ENCODE assay signal across 15 mouse cellular contexts in the genomic region with DNA sequence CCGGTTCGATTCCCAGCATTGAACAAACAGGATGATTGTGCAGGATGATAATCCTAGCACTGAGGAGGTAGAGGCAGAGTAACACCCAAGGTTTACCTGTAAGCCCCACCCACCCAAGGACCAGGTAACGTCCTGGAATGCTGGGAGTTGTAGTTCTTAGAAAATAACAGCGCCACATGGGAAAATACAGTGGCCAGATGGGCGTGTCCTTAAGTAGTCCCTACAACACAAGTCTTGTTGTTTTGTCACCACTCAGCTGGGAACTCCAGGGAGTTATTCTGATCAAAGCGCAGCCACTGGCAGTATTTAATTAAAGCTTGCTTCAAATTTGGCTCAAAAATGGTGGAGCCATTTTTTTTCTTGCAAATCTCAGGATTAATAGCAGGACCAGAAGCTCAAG. TPM values are rescaled to one million over a fixed set of nuclear protein-coding genes. Genes with fewer than 3 reads are reported as not detected.
DNase-seq lines count a peak whose midpoint lies in the region; ATAC-seq and TF ChIP-seq lines count a peak whose summit lies in the region.
"Had no signal": no experiment of that assay in that cellular context is flagged by ENCODE, and none has a peak within 500 bp of the region (broad histone marks: within the 10 kb centered on the region; RNA-seq: fewer than 3 reads in every experiment).

No protein-coding gene starts in this region.

- no peak overlapping the region for H3ac ChIP-seq in myocyte (ENCODE audit: control insufficient read depth, insufficient read length)

- H3K4me2 ChIP-seq in lung, embryonic 16.5 days (ENCODE audit: low read depth, low read length): no peak overlapping the region
- H3K4me2 ChIP-seq in embryonic facial prominence, embryonic 11.5 days (ENCODE audit: low read depth, low read length): no peak overlapping the region
- H3K4me2 ChIP-seq in myocyte (ENCODE audit: low read depth): peak overlapping the region; percentile 62
- H3K4me2 ChIP-seq: midbrain, embryonic 15.5 days; neural tube, embryonic 12.5 days; stomach, embryonic 15.5 days had no signal

- no peaks in the 10 kb centered on the region for H3K79me2 ChIP-seq in myocyte (ENCODE audit: control insufficient read depth, insufficient read depth)
- no peaks in the 10 kb centered on the region for H3K79me2 ChIP-seq in heart, adult 2 months (replicated peaks; ENCODE audit: control insufficient read depth, insufficient read depth, low read length)

- no peak for TF ChIP-seq EP300 in heart, adult 2 months (IDR thresholded peaks at IDR 0.05; ENCODE audit: insufficient read depth, low read depth, low read length)

- TF ChIP-seq POLR2A in myocyte (IDR thresholded peaks at IDR 0.05; ENCODE audit: insufficient read length, low read depth): no peak
- TF ChIP-seq POLR2A in heart, adult 2 months (IDR thresholded peaks at IDR 0.05; ENCODE audit: insufficient read depth, low read depth, low read length): no peak

- H3K36me3 ChIP-seq in lung, embryonic 16.5 days (ENCODE audit: control insufficient read depth, insufficient read depth, low read length): no peaks in the 10 kb centered on the region
- no peaks in the 10 kb centered on the region for H3K36me3 ChIP-seq in embryonic facial prominence, embryonic 11.5 days (replicated peaks; ENCODE audit: control insufficient read depth, insufficient read depth, low read depth, low read length)
- no peaks in the 10 kb centered on the region for H3K36me3 ChIP-seq in myocyte (ENCODE audit: control insufficient read depth, insufficient read depth)
- H3K36me3 ChIP-seq in heart, adult 2 months (ENCODE audit: control insufficient read depth, insufficient read depth, low read length): no peaks in the 10 kb centered on the region
- H3K36me3 ChIP-seq: heart, embryonic 10.5 days; midbrain, embryonic 15.5 days; neural tube, embryonic 12.5 days; stomach, embryonic 15.5 days had no signal

- H3K27me3 ChIP-seq in lung, embryonic 16.5 days (ENCODE audit: control insufficient read depth, insufficient read depth, low read depth, low read length): no peaks in the 10 kb centered on the region
- H3K27me3 ChIP-seq in embryonic facial prominence, embryonic 11.5 days (ENCODE audit: control insufficient read depth, insufficient read depth, low read length): no peaks in the 10 kb centered on the region
- H3K27me3 ChIP-seq in myocyte (ENCODE audit: control insufficient read depth, insufficient read depth, insufficient read length): no peaks in the 10 kb centered on the region
- H3K27me3 ChIP-seq in heart, adult 2 months (ENCODE audit: control insufficient read depth, insufficient read depth, low read length): no peaks in the 10 kb centered on the region
- H3K27me3 ChIP-seq: midbrain, embryonic 15.5 days; neural tube, embryonic 12.5 days; stomach, embryonic 15.5 days had no signal

- TF ChIP-seq CTCF in heart, adult 2 months (IDR thresholded peaks at IDR 0.05): no peak

- no peak overlapping the region for H3K9ac ChIP-seq in lung, embryonic 16.5 days (ENCODE audit: low read length)
- H3K9ac ChIP-seq in embryonic facial prominence, embryonic 11.5 days (replicated peaks; ENCODE audit: low read length): no peak overlapping the region
- no peak overlapping the region for H3K9ac ChIP-seq in heart, adult 2 months (ENCODE audit: low read depth, low read length)
- H3K9ac ChIP-seq: midbrain, embryonic 15.5 days; neural tube, embryonic 12.5 days; stomach, embryonic 15.5 days had no signal

- H3K9me3 ChIP-seq in lung, embryonic 16.5 days (ENCODE audit: control insufficient read depth, low read length): no peaks in the 10 kb centered on the region
- H3K9me3 ChIP-seq in embryonic facial prominence, embryonic 11.5 days (replicated peaks; ENCODE audit: control insufficient read depth, low read length): no peaks in the 10 kb centered on the region
- H3K9me3 ChIP-seq: heart, embryonic 10.5 days; midbrain, embryonic 15.5 days; neural tube, embryonic 12.5 days; stomach, embryonic 15.5 days had no signal

- H3K4me3 ChIP-seq in lung, embryonic 16.5 days (ENCODE audit: low read length): no peak overlapping the region
- no peak overlapping the region for H3K4me3 ChIP-seq in embryonic facial prominence, embryonic 11.5 days (ENCODE audit: low read depth, low read length)
- no peak overlapping the region for H3K4me3 ChIP-seq in myocyte
- no peak overlapping the region for H3K4me3 ChIP-seq in heart, adult 2 months
- H3K4me3 ChIP-seq: heart, embryonic 10.5 days; midbrain, embryonic 15.5 days; neural tube, embryonic 12.5 days; stomach, embryonic 15.5 days had no signal

- peak overlapping the region; percentile 77; the same call in 1 of the 2 replicates for H3K27ac ChIP-seq in lung, embryonic 16.5 days (ENCODE audit: low read length)
- H3K27ac ChIP-seq in embryonic facial prominence, embryonic 11.5 days (replicated peaks; ENCODE audit: low read depth, low read length): no peak overlapping the region
- no peak overlapping the region for H3K27ac ChIP-seq in heart, adult 2 months
- H3K27ac ChIP-seq: midbrain, embryonic 15.5 days; neural tube, embryonic 12.5 days had no signal

- peak; percentile 48 for DNase-seq in embryo, embryonic 11 days
- DNase-seq in embryo, embryonic 9.5 days (ENCODE audit: extremely low spot score): no peak
- DNase-seq in lung, postnatal 10 days: no peak
- DNase-seq in embryonic facial prominence, embryonic 11.5 days (ENCODE audit: low spot score): peak; percentile 44
- no peak for DNase-seq in adrenal gland, postnatal 10 days
- DNase-seq in heart, adult 2 months: no peak
- DNase-seq: cerebellum, adult 2 months; thymus, postnatal 14 days had no signal

- intact Hi-C loops in heart, adult 2 months (cut with DNase I): no loop called here

- H3K4me1 ChIP-seq in lung, embryonic 16.5 days (replicated peaks; ENCODE audit: control insufficient read depth, insufficient read depth, low read length): peaks cover 16% of the 10 kb centered on the region; the same call in 1 of the 2 replicates
- H3K4me1 ChIP-seq in embryonic facial prominence, embryonic 11.5 days (ENCODE audit: control insufficient read depth, insufficient read depth, low read length): no peaks in the 10 kb centered on the region; the same call in 1 of the 2 replicates
- H3K4me1 ChIP-seq in heart, adult 2 months (ENCODE audit: control insufficient read depth, insufficient read depth, low read length): peaks cover 6% of the 10 kb centered on the region
- H3K4me1 ChIP-seq: neural tube, embryonic 12.5 days had no signal

- 66% methylated on average over 6 of the region's 6 CpGs for WGBS in lung, embryonic 16.5 days
- 49% methylated on average over 6 of the region's 6 CpGs for WGBS in embryonic facial prominence, embryonic 11.5 days
- WGBS in heart, adult 2 months: 81% methylated on average over 6 of the region's 6 CpGs

- ATAC-seq in lung, embryonic 16.5 days (ENCODE audit: low read depth): peak; percentile 24; the same call in 1 of the 2 replicates
- ATAC-seq in embryonic facial prominence, embryonic 11.5 days (replicated peaks; ENCODE audit: insufficient number of reproducible peaks, low FRiP score, low TSS enrichment, low read depth): no peak
- ATAC-seq: midbrain, embryonic 15.5 days had no signal

TF ChIP-seq in myocyte, 11 proteins besides CTCF, POLR2A, EP300 and RAD21:
- TF ChIP-seq E2F4 (IDR thresholded peaks at IDR 0.05; ENCODE audit: insufficient read depth) (no peak), SRF (IDR thresholded peaks at IDR 0.05; ENCODE audit: control insufficient read depth, insufficient read length, low read depth) (no peak), USF1 (IDR thresholded peaks at IDR 0.05; ENCODE audit: low read depth) (no peak), MYOD1 (IDR thresholded peaks at IDR 0.05; ENCODE audit: control insufficient read depth in 1 of 3, insufficient read length in 2 of 3, low read depth in 2 of 3) (no peak), CEBPB (IDR thresholded peaks at IDR 0.05; ENCODE audit: insufficient read depth, poor library complexity, severe bottlenecking) (no peak), MYOG (IDR thresholded peaks at IDR 0.05; ENCODE audit: control insufficient read depth in 1 of 3, insufficient read depth in 1 of 3, insufficient read length in 2 of 3, low read depth in 2 of 3) (no peak), MAX (IDR thresholded peaks at IDR 0.05; ENCODE audit: low read depth) (no peak), REST (IDR thresholded peaks at IDR 0.05; ENCODE audit: insufficient read depth, insufficient read length) (no peak), POLR2AphosphoS2 (IDR thresholded peaks at IDR 0.05; ENCODE audit: insufficient read length, low read depth) (no peak), TCF3 (IDR thresholded peaks at IDR 0.05; ENCODE audit: insufficient read length, low read depth) (no peak), TCF12 (IDR thresholded peaks at IDR 0.05; ENCODE audit: insufficient read depth, poor library complexity, severe bottlenecking) (no peak)

RNA-seq across cellular contexts. Expression of gene Slc44a3, which starts 44.2 kb away (rescaled TPM):
- polyA plus RNA-seq in lung, embryonic 16.5 days (2015; fragmentation: Nextera tagmentation; extraction: Ambion mirVana): 24.4 and 28.1 TPM in 2 replicates
- 0.32 and 0.67 TPM in 2 replicates for polyA plus RNA-seq in embryonic facial prominence, embryonic 11.5 days (2014; fragmentation: Nextera tagmentation; extraction: Ambion mirVana)
- polyA plus RNA-seq in myocyte (2012; fragmentation: generic; extraction: Trizol): 2.3 TPM
- total RNA-seq in adrenal gland, postnatal 10 days (2021): 10 to 100 TPM; 19.8 to 22.8 TPM
- total RNA-seq in heart, adult 2 months (2021): not detected
- 0.38 and 1.1 TPM in 2 replicates for polyA plus RNA-seq in heart, adult 2 months (2012; rRNA removed)
- total RNA-seq: gastrocnemius, adult 18-20 months had no signal

Comparison
In these comparisons a context has a peak if more than half of its experiments do, and no peak if none do; other contexts are left out.
1. DNase-seq: peak in embryo, embryonic 11 days (single experiment) and embryonic facial prominence, embryonic 11.5 days (single experiment); none in embryo, embryonic 9.5 days (single experiment), lung, postnatal 10 days (single experiment), adrenal gland, postnatal 10 days (single experiment) and heart, adult 2 months (0 of 2).